Mouse (Mus musculus) liver, adult 10 weeks (tissue): ENCODE data around the gene Mmaa. TPM values are rescaled to one million over a fixed set of nuclear protein-coding genes. Genes with fewer than 3 reads are reported as not detected.

Experiments used
- polyA plus RNA-seq: library from polyadenylated mRNA; stranded (reverse); fragments of 350-450 nt; fragmentation: Illumina TruSeq; extraction: RNeasy Lipid Tissue Mini Kit (QIAGEN cat#74804); gene quantifications from one replicate; pipeline ENCODE4 v1.2.3, GENCODE M21; 2014; ENCODE audit warnings: low read depth, low replicate concordance

Gene Mmaa
- 13.5 TPM for polyA plus RNA-seq

DNA sequence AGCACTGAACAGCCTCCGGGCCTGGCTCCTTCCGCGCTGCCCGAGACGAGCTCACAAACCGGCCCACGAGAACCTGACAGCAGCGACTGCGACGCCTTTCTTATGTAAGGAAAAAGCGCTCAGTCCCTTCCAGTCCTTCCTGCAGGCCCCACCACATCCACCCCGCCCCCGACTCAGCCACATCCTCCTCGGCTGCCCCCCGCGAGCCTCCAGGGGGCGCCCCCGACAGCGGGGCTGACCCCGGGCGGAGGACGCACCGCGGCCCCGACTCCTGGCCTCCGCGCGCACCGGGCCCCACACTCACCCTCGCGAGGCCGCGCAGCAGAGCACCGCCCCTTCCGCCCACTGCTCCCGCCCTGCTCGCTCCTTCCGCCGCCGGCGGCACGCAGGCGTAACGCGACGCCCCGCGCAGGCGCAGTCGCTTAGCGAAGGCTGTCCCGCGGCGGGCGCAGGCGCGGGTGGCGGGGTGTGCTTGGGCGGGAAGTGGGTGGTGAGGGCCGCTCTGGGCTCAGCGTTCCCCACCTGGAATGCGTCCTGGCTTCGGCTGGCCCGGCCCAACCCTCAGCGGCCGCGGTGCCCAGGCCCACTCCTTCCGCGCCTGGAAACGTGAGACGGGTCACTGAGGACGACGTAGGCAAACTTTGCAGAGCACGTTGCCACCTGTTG lies at the start of gene Mmaa:
Mmaa (minus strand) TSS at position 328 of the 666 bp plus-strand sequence.

DNA sequence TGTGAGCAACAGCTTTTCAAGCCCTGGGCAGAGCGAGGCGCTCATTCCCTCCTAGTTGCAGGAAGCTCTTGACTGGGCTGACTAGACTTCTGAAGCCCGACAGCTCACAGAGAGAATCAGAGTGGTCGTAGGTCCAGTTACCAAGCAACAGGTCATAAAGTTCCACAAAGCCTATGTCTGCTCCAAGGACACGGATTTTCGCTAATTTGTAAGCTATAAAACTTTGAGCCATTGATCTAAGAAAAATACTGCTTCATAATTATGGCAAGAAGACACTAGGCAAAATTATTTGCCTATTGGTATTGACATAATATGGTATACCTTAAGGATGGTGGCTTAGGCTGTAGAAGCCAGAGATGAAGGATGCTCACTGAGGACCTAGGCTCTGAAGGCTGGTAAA lies 46.3 kb downstream of the Mmaa start, which contains the start of gene 1700011L22Rik:
1700011L22Rik (minus strand) TSS at position 101 of the 400 bp plus-strand sequence.

Other genes starting within 250 kb of the Mmaa start
- not detected for gene 1700011L22Rik, start 46.4 kb downstream of the Mmaa start, polyA plus RNA-seq
- gene Smad1, start 104.6 kb upstream of the Mmaa start, polyA plus RNA-seq: 11.4 TPM